Mouse (Mus musculus): ENCODE data around the gene 5730480H06Rik. TPM values are rescaled to one million over a fixed set of nuclear protein-coding genes. Genes with fewer than 3 reads are reported as not detected.

The 5730480H06Rik gene
- polyA plus RNA-seq, 1 experiment from 2014 or later = 17.1 TPM

- Histone ChIP-seq H3K4me1 (no peaks in the 10 kb centered on the region), H3K9ac (replicated peaks) (no peak overlapping the region)
- ATAC-seq (ENCODE audit: low FRiP score) = peak; percentile 72; the same call in 1 of the 2 replicates
Measured at GRCm38 (mm10) chr5:48430459-48430858, 102.7 kb downstream of the 5730480H06Rik start.

GRCm38 (mm10) chr5:48448888-48449287 lies 121.1 kb downstream of the 5730480H06Rik start:
- Histone ChIP-seq H3K4me1 (0 out of 2 replicates have a peak, but pooled peaks cover 4% of the 10 kb centered on the region), H3K27ac (replicated peaks) (no peak overlapping the region), H3K4me2 (no peak overlapping the region), H3K4me3 (replicated peaks) (no peak overlapping the region), H3K9ac (replicated peaks) (no peak overlapping the region), H3K9me3 (replicated peaks) (no peaks in the 10 kb centered on the region), H3K36me3 (no peaks in the 10 kb centered on the region), H3K27me3 (replicated peaks) (no peaks in the 10 kb centered on the region)
- ATAC-seq (ENCODE audit: low FRiP score) = peak; percentile 66; the same call in 1 of the 2 replicates
- WGBS = 27% methylated on average over 1 of the region's 1 CpGs

More at GRCm38 (mm10) chr5:48430459-48430858, 102.7 kb downstream of the 5730480H06Rik start:
- Histone ChIP-seq H3K36me3 (no peaks in the 10 kb centered on the region), H3K27me3 (replicated peaks) (no peaks in the 10 kb centered on the region), H3K27ac (replicated peaks) (no peak overlapping the region), H3K4me3 (replicated peaks) (no peak overlapping the region), H3K9me3 (replicated peaks) (no peaks in the 10 kb centered on the region), H3K4me2 (no peak overlapping the region)

GRCm38 (mm10) chr5:48460221-48460620 lies 132.5 kb downstream of the 5730480H06Rik start:
- Histone ChIP-seq H3K9me3 (replicated peaks) (no peaks in the 10 kb centered on the region), H3K4me1 (no peaks in the 10 kb centered on the region), H3K9ac (replicated peaks) (no peak overlapping the region), H3K27ac (replicated peaks) (no peak overlapping the region), H3K4me2 (no peak overlapping the region), H3K27me3 (replicated peaks) (no peaks in the 10 kb centered on the region), H3K36me3 (no peaks in the 10 kb centered on the region), H3K4me3 (replicated peaks) (no peak overlapping the region)
- 75% methylated on average over 2 of the region's 2 CpGs for WGBS
- no peak for ATAC-seq (ENCODE audit: low FRiP score)

Measured in neural tube, embryonic 15.5 days (tissue).